Mouse (Mus musculus) forebrain, postnatal 0 days (tissue): ENCODE measurements around the gene Tnnt3. TPM values are rescaled to one million over a fixed set of nuclear protein-coding genes. Genes with fewer than 3 reads are reported as not detected.

Experiments
- ATAC-seq: fragments of 200-750 bp; cut with Nextera tagmentation; 2 replicates; pipeline ENCODE4 v1.8.0; 2017; ENCODE audit warnings: mild to moderate bottlenecking, moderate library complexity
- DNase-seq: peaks from one replicate; pipeline ENCODE4 v3.0.0-alpha.2; 2015
- H3K27ac ChIP-seq: fragments of 300-500 bp; sonication (generic); 2 replicates; pipeline ENCODE4 v1.5.1; 2014; ENCODE audit warnings: low read depth, mild to moderate bottlenecking, antibody characterized with exemption, low read length, moderate library complexity, mixed read lengths
- H3K27me3 ChIP-seq: fragments of 300-500 bp; sonication (generic); 2 replicates; pipeline ENCODE4 v1.6.1; 2014; ENCODE audit warnings: mild to moderate bottlenecking, low read length, mixed read lengths; ENCODE audit not compliant: insufficient read depth
- H3K36me3 ChIP-seq: fragments of 300-500 bp; sonication (generic); 2 replicates; pipeline ENCODE4 v1.6.1; 2014; ENCODE audit warnings: mild to moderate bottlenecking, moderate library complexity; ENCODE audit not compliant: insufficient read depth
- H3K4me1 ChIP-seq: fragments of 300-500 bp; sonication (generic); 2 replicates; pipeline ENCODE4 v1.6.1; 2014; ENCODE audit warnings: antibody characterized with exemption; ENCODE audit not compliant: insufficient read depth
- H3K4me2 ChIP-seq: fragments of 300-500 bp; sonication (generic); 2 replicates; pipeline ENCODE4 v1.6.1; 2014; ENCODE audit warnings: low read depth, mild to moderate bottlenecking, moderate library complexity
- H3K4me3 ChIP-seq: fragments of 300-500 bp; sonication (generic); 2 replicates; pipeline ENCODE4 v1.5.1; 2014; ENCODE audit warnings: low read depth, low read length, mixed read lengths
- H3K9ac ChIP-seq: fragments of 300-500 bp; sonication (generic); 2 replicates; pipeline ENCODE4 v1.6.1; 2014; ENCODE audit warnings: mild to moderate bottlenecking
- H3K9me3 ChIP-seq: fragments of 300-500 bp; sonication (generic); 2 replicates; pipeline ENCODE4 v1.6.1; 2016; ENCODE audit warnings: low read length
- CTCF ChIP-seq: sonication (generic); IDR thresholded peaks from 2 replicates; pipeline ENCODE4 v1.5.1; 2016; ENCODE audit warnings: antibody characterized with exemption, control low read depth, low read depth
- WGBS: fragments of 180-500 bp; shearing (Covaris S2); extraction: QIAGEN DNeasy Blood & Tissue Kit; methylation state at CpG from one replicate; pipeline ENCODE4 v1.1.7; 2014; 5-methylcytosine and 5-hydroxymethylcytosine counted together
- polyA plus RNA-seq: library from polyadenylated mRNA; unstranded; fragments of >200 nt; fragmentation: Nextera tagmentation; extraction: Ambion mirVana; gene quantifications from 2 replicates; pipeline ENCODE4 v1.2.1, GENCODE M21; 2015
- total RNA-seq: library from RNA; depleted of rRNA; stranded (reverse); fragments of >200 nt; gene quantifications from 2 replicates; pipeline ENCODE4 v1.2.3, GENCODE M21; 2014

The Tnnt3 gene
- total and polyA plus RNA-seq, 2 experiments from 2014 or later = 1.4 to 1.6 TPM

- Histone ChIP-seq H3K4me2 (no peak overlapping the region), H3K9me3 (no peaks in the 10 kb centered on the region), H3K9ac (no peak overlapping the region), H3K27ac (no peak overlapping the region), H3K27me3 (no peaks in the 10 kb centered on the region), H3K4me3 (no peak overlapping the region), H3K36me3 (no peaks in the 10 kb centered on the region), H3K4me1 (no peaks in the 10 kb centered on the region)
- WGBS = 78% methylated on average over 3 of the region's 3 CpGs
- no peak for TF ChIP-seq CTCF
- no peak for ATAC-seq
- DNase-seq = no peak
These were observed 10.6 kb upstream of the Tnnt3 start for GRCm38 (mm10) chr7:142488053-142488452.

- TF ChIP-seq CTCF = no peak
- H3K27ac ChIP-seq = no peak overlapping the region
- no peak overlapping the region for H3K4me2 ChIP-seq
- no peaks in the 10 kb centered on the region for H3K27me3 ChIP-seq
- no peak overlapping the region for H3K4me3 ChIP-seq
- WGBS = 88% methylated on average over 8 of the region's 8 CpGs
- H3K4me1 ChIP-seq = no peaks in the 10 kb centered on the region
- ATAC-seq (no peak), DNase-seq (no peak)
- no peaks in the 10 kb centered on the region for H3K9me3 ChIP-seq
- H3K9ac ChIP-seq = no peak overlapping the region
- H3K36me3 ChIP-seq = no peaks in the 10 kb centered on the region
These were observed 5.1 kb upstream of the Tnnt3 start for GRCm38 (mm10) chr7:142493535-142493934.

GRCm38 (mm10) chr7:142496158-142496557 lies 2.5 kb upstream of the Tnnt3 start:
- Histone ChIP-seq H3K9ac (no peak overlapping the region), H3K4me3 (no peak overlapping the region), H3K4me2 (no peak overlapping the region), H3K36me3 (no peaks in the 10 kb centered on the region), H3K4me1 (no peaks in the 10 kb centered on the region), H3K27me3 (no peaks in the 10 kb centered on the region), H3K27ac (no peak overlapping the region), H3K9me3 (no peaks in the 10 kb centered on the region)
- ATAC-seq (no peak), DNase-seq (no peak)
- WGBS = 81% methylated on average over 3 of the region's 3 CpGs
- TF ChIP-seq CTCF = no peak

- no peak overlapping the region for H3K4me2 ChIP-seq
- 85% methylated on average over 5 of the region's 5 CpGs for WGBS
- no peaks in the 10 kb centered on the region for H3K4me1 ChIP-seq
- DNase-seq (no peak), ATAC-seq (no peak)
- no peak overlapping the region for H3K27ac ChIP-seq
- no peak for TF ChIP-seq CTCF
- no peaks in the 10 kb centered on the region for H3K9me3 ChIP-seq
- H3K27me3 ChIP-seq = no peaks in the 10 kb centered on the region
- H3K36me3 ChIP-seq = no peaks in the 10 kb centered on the region
- no peak overlapping the region for H3K4me3 ChIP-seq
- H3K9ac ChIP-seq = no peak overlapping the region
These were observed 1.8 kb upstream of the Tnnt3 start for GRCm38 (mm10) chr7:142496800-142497199.

GRCm38 (mm10) chr7:142497775-142498174 lies 861 bp upstream of the Tnnt3 start:
- no peaks in the 10 kb centered on the region for H3K27me3 ChIP-seq
- DNase-seq = no peak
- H3K27ac ChIP-seq = no peak overlapping the region
- no peak overlapping the region for H3K4me3 ChIP-seq
- no peak overlapping the region for H3K9ac ChIP-seq
- H3K4me1 ChIP-seq = no peaks in the 10 kb centered on the region
- TF ChIP-seq CTCF = no peak; the same call in 1 of the 2 replicates
- ATAC-seq = no peak
- 89% methylated on average over 2 of the region's 2 CpGs for WGBS
- no peak overlapping the region for H3K4me2 ChIP-seq
- no peaks in the 10 kb centered on the region for H3K9me3 ChIP-seq
- no peaks in the 10 kb centered on the region for H3K36me3 ChIP-seq

- DNase-seq (no peak), ATAC-seq (no peak)
- WGBS = 72% methylated on average over 5 of the region's 5 CpGs
These were observed 530 bp downstream of the Tnnt3 start for GRCm38 (mm10) chr7:142499010-142499721.

GRCm38 (mm10) chr7:142500032-142500431 lies 1.4 kb downstream of the Tnnt3 start:
- no peak for DNase-seq
- Histone ChIP-seq H3K9me3 (no peaks in the 10 kb centered on the region), H3K27me3 (no peaks in the 10 kb centered on the region), H3K4me2 (no peak overlapping the region), H3K4me3 (no peak overlapping the region), H3K27ac (no peak overlapping the region), H3K9ac (no peak overlapping the region), H3K4me1 (no peaks in the 10 kb centered on the region), H3K36me3 (no peaks in the 10 kb centered on the region)
- WGBS = 90% methylated on average over 1 of the region's 1 CpGs
- ATAC-seq = no peak
- no peak for TF ChIP-seq CTCF

More at GRCm38 (mm10) chr7:142499010-142499721, 530 bp downstream of the Tnnt3 start:
- H3K4me1 ChIP-seq = no peaks in the 10 kb centered on the region
- no peaks in the 10 kb centered on the region for H3K27me3 ChIP-seq
- no peaks in the 10 kb centered on the region for H3K9me3 ChIP-seq
- no peaks in the 10 kb centered on the region for H3K36me3 ChIP-seq
- H3K4me3 ChIP-seq = no peak overlapping the region
- no peak overlapping the region for H3K27ac ChIP-seq
- no peak overlapping the region for H3K9ac ChIP-seq
- no peak for TF ChIP-seq CTCF
- no peak overlapping the region for H3K4me2 ChIP-seq
